Mouse (Mus musculus) layer of hippocampus, adult 9-10 months (tissue): ENCODE measurements at regions not wholly inside any gene's neighbourhood (a gene's known extent, or its start where the extent isn't known, plus 50 kb on each side); places are given as distances from the start of the nearest gene placed in this dataset.

ENCODE experiments used
- DNase-seq: peaks from one replicate; pipeline ENCODE4 v3.0.0; 2022; ENCODE audit warnings: low spot score

GRCm38 (mm10) chr6:84514623-84515022 is 79.1 kb downstream of the Cyp26b1 start:
- no peak for DNase-seq

GRCm38 (mm10) chr6:84508598-84508997 is 85.1 kb downstream of the Cyp26b1 start:
- DNase-seq = no peak

- DNase-seq = no peak
Measured at GRCm38 (mm10) chr6:84506675-84507074, 87.0 kb downstream of the Cyp26b1 start.

GRCm38 (mm10) chr6:84500255-84500886 is 93.3 kb downstream of the Cyp26b1 start:
- DNase-seq = no peak

GRCm38 (mm10) chr6:84498076-84498475 is 95.6 kb downstream of the Cyp26b1 start:
- no peak for DNase-seq

GRCm38 (mm10) chr6:84493676-84494075 is 100.0 kb downstream of the Cyp26b1 start:
- no peak for DNase-seq

GRCm38 (mm10) chr6:84493169-84493568 is 100.5 kb downstream of the Cyp26b1 start:
- DNase-seq = no peak

- no peak for DNase-seq
Measured at GRCm38 (mm10) chr6:84492594-84492993, 101.1 kb downstream of the Cyp26b1 start.

- DNase-seq = no peak
Measured at GRCm38 (mm10) chr6:84491106-84491505, 102.6 kb downstream of the Cyp26b1 start.

GRCm38 (mm10) chr6:84481205-84481604 is 112.5 kb downstream of the Cyp26b1 start:
- DNase-seq = no peak

GRCm38 (mm10) chr6:84477072-84477471 is 116.6 kb downstream of the Cyp26b1 start:
- DNase-seq = no peak

- DNase-seq = no peak
Measured at GRCm38 (mm10) chr6:84476466-84476865, 117.2 kb downstream of the Cyp26b1 start.

GRCm38 (mm10) chr6:84474835-84475234 is 118.9 kb downstream of the Cyp26b1 start:
- no peak for DNase-seq

- DNase-seq = no peak
Measured at GRCm38 (mm10) chr6:84473171-84473570, 120.5 kb downstream of the Cyp26b1 start.

- no peak for DNase-seq
Measured at GRCm38 (mm10) chr6:84472287-84472686, 121.4 kb downstream of the Cyp26b1 start.

GRCm38 (mm10) chr6:84467319-84467718 is 126.4 kb downstream of the Cyp26b1 start:
- no peak for DNase-seq

GRCm38 (mm10) chr6:84466223-84466622 is 127.5 kb downstream of the Cyp26b1 start:
- DNase-seq = peak; percentile 61

GRCm38 (mm10) chr6:84465596-84465995 is 128.1 kb downstream of the Cyp26b1 start:
- no peak for DNase-seq

- DNase-seq = no peak
Measured at GRCm38 (mm10) chr6:84463592-84464367, 129.9 kb downstream of the Cyp26b1 start.

GRCm38 (mm10) chr6:84456803-84457202 is 136.9 kb downstream of the Cyp26b1 start:
- DNase-seq = no peak

- no peak for DNase-seq
Measured at GRCm38 (mm10) chr6:84445093-84445492, 148.6 kb downstream of the Cyp26b1 start.

GRCm38 (mm10) chr6:84442667-84443066 is 151.0 kb downstream of the Cyp26b1 start:
- no peak for DNase-seq

- no peak for DNase-seq
Measured at GRCm38 (mm10) chr6:84441721-84442480, 151.8 kb downstream of the Cyp26b1 start.
